Mouse (Mus musculus) midbrain, embryonic 11.5 days (tissue): Measurements from ENCODE around the gene Olfr1154. TPM values are rescaled to one million over a fixed set of nuclear protein-coding genes. Genes with fewer than 3 reads are reported as not detected.

Experiments
- ATAC-seq: fragments of 200-750 bp; cut with Nextera tagmentation; 2 replicates; pipeline ENCODE4 v1.8.0; 2017; ENCODE audit warnings: moderate TSS enrichment, moderate library complexity; ENCODE audit not compliant: low FRiP score
- DNase-seq: peaks from one replicate; pipeline ENCODE4 v3.0.0; 2015; ENCODE audit warnings: low spot score; ENCODE audit errors: missing footprints
- H3K27ac ChIP-seq: fragments of 300-500 bp; sonication (generic); 2 replicates; pipeline ENCODE4 v1.5.1; 2014; ENCODE audit warnings: low read depth, low read length
- H3K27me3 ChIP-seq: fragments of 300-500 bp; sonication (generic); 2 replicates; pipeline ENCODE4 v1.6.1; 2014; ENCODE audit warnings: mild to moderate bottlenecking, low read length, moderate library complexity, mixed read lengths; ENCODE audit not compliant: control insufficient read depth, insufficient read depth
- H3K36me3 ChIP-seq: fragments of 300-500 bp; sonication (generic); 2 replicates; pipeline ENCODE4 v1.6.1; 2014; ENCODE audit warnings: mild to moderate bottlenecking, low read length, moderate library complexity, mixed read lengths; ENCODE audit not compliant: control insufficient read depth, insufficient read depth
- H3K4me1 ChIP-seq: fragments of 300-500 bp; sonication (generic); 2 replicates; pipeline ENCODE4 v1.6.1; 2014; ENCODE audit warnings: low read length; ENCODE audit not compliant: control insufficient read depth, insufficient read depth
- H3K4me2 ChIP-seq: fragments of 300-500 bp; sonication (generic); 2 replicates; pipeline ENCODE4 v1.6.1; 2014; ENCODE audit warnings: mild to moderate bottlenecking, moderate library complexity
- H3K4me3 ChIP-seq: fragments of 300-500 bp; sonication (generic); 2 replicates; pipeline ENCODE4 v1.5.1; 2014; ENCODE audit warnings: low read depth, low read length
- H3K9ac ChIP-seq: fragments of 300-500 bp; sonication (generic); 2 replicates; pipeline ENCODE4 v1.6.1; 2014; ENCODE audit warnings: low read length
- H3K9me3 ChIP-seq: fragments of 300-500 bp; sonication (generic); 2 replicates; pipeline ENCODE4 v1.6.1; 2016; ENCODE audit warnings: low read length; ENCODE audit not compliant: control insufficient read depth
- WGBS: fragments of 180-500 bp; shearing (Covaris S2); extraction: QIAGEN DNeasy Blood & Tissue Kit; methylation state at CpG from one replicate; pipeline ENCODE4 v1.1.7; 2014; 5-methylcytosine and 5-hydroxymethylcytosine counted together
- polyA plus RNA-seq: library from polyadenylated mRNA; unstranded; fragments of >200 nt; fragmentation: Nextera tagmentation; extraction: Ambion mirVana; gene quantifications from 2 replicates; pipeline ENCODE4 v1.2.1, GENCODE M21; 2014

The Olfr1154 gene
- polyA plus RNA-seq = not detected in 2 replicates

- no peaks in the 10 kb centered on the region for H3K9me3 ChIP-seq
- no peaks in the 10 kb centered on the region for H3K36me3 ChIP-seq
- H3K4me1 ChIP-seq = no peaks in the 10 kb centered on the region
- no peaks in the 10 kb centered on the region for H3K27me3 ChIP-seq
- H3K27ac ChIP-seq = no peak within 1 kb of the TSS
- no peak within 1 kb of the TSS for H3K9ac ChIP-seq
- DNase-seq = no peak
- no peak within 1 kb of the TSS for H3K4me2 ChIP-seq
- ATAC-seq = no peak
- WGBS = 86% methylated on average over 1 of the region's 1 CpGs
- H3K4me3 ChIP-seq = no peak within 1 kb of the TSS
These were observed at the start of gene Olfr1154 for GRCm38 (mm10) chr2:87905066-87905465. Olfr1154 (minus strand) TSS chr2:87905166.

- H3K4me3 ChIP-seq = no peak within 1 kb of the TSS
- no peaks in the 10 kb centered on the region for H3K36me3 ChIP-seq
- no peak within 1 kb of the TSS for H3K4me2 ChIP-seq
- no peaks in the 10 kb centered on the region for H3K9me3 ChIP-seq
- DNase-seq (no peak), ATAC-seq (no peak)
- no peaks in the 10 kb centered on the region for H3K4me1 ChIP-seq
- no peak within 1 kb of the TSS for H3K27ac ChIP-seq
- H3K27me3 ChIP-seq = no peaks in the 10 kb centered on the region
- no peak within 1 kb of the TSS for H3K9ac ChIP-seq
These were observed 48.0 kb upstream of the Olfr1154 start, which contains the start of gene Olfr1156 for GRCm38 (mm10) chr2:87953000-87953399. Olfr1156 (minus strand) TSS chr2:87953100.

- H3K9ac ChIP-seq = no peak within 1 kb of the TSS
- 96% methylated on average over 1 of the region's 1 CpGs for WGBS
- no peaks in the 10 kb centered on the region for H3K27me3 ChIP-seq
- DNase-seq (no peak), ATAC-seq (no peak)
- H3K4me1 ChIP-seq = no peaks in the 10 kb centered on the region
- H3K27ac ChIP-seq = no peak within 1 kb of the TSS
- no peak within 1 kb of the TSS for H3K4me3 ChIP-seq
- no peak within 1 kb of the TSS for H3K4me2 ChIP-seq
- H3K36me3 ChIP-seq = no peaks in the 10 kb centered on the region
- H3K9me3 ChIP-seq = no peaks in the 10 kb centered on the region
These were observed 40.1 kb upstream of the Olfr1154 start, which contains the start of gene Olfr1155 for GRCm38 (mm10) chr2:87945037-87945436. Olfr1155 (minus strand) TSS chr2:87945137.

- H3K4me2 ChIP-seq = no peak within 1 kb of the TSS
- no peak within 1 kb of the TSS for H3K4me3 ChIP-seq
- ATAC-seq (no peak), DNase-seq (no peak)
- H3K27me3 ChIP-seq = no peaks in the 10 kb centered on the region
- no peaks in the 10 kb centered on the region for H3K4me1 ChIP-seq
- 72% methylated on average over 1 of the region's 1 CpGs for WGBS
- H3K9me3 ChIP-seq = no peaks in the 10 kb centered on the region
- H3K9ac ChIP-seq = no peak within 1 kb of the TSS
- no peaks in the 10 kb centered on the region for H3K36me3 ChIP-seq
- H3K27ac ChIP-seq = no peak within 1 kb of the TSS
These were observed 10.3 kb downstream of the Olfr1154 start, which contains the start of gene Olfr1153 for GRCm38 (mm10) chr2:87894662-87895061. Olfr1153 (plus strand) TSS chr2:87894962.

- no peaks in the 10 kb centered on the region for H3K27me3 ChIP-seq
- no peak within 1 kb of the TSS for H3K4me3 ChIP-seq
- no peaks in the 10 kb centered on the region for H3K4me1 ChIP-seq
- no peak within 1 kb of the TSS for H3K27ac ChIP-seq
- no peaks in the 10 kb centered on the region for H3K9me3 ChIP-seq
- ATAC-seq (no peak), DNase-seq (no peak)
- no peak within 1 kb of the TSS for H3K9ac ChIP-seq
- H3K4me2 ChIP-seq = no peak within 1 kb of the TSS
- no peaks in the 10 kb centered on the region for H3K36me3 ChIP-seq
These were observed 38.8 kb downstream of the Olfr1154 start, which contains the start of gene Olfr1152 for GRCm38 (mm10) chr2:87866192-87866591. Olfr1152 (plus strand) TSS chr2:87866492.

- Histone ChIP-seq H3K36me3 (no peaks in the 10 kb centered on the region), H3K4me3 (no peak within 1 kb of the TSS), H3K27me3 (no peaks in the 10 kb centered on the region), H3K9ac (no peak within 1 kb of the TSS), H3K4me2 (no peak within 1 kb of the TSS), H3K9me3 (no peaks in the 10 kb centered on the region), H3K4me1 (no peaks in the 10 kb centered on the region), H3K27ac (no peak within 1 kb of the TSS)
- 90% methylated on average over 1 of the region's 1 CpGs for WGBS
- DNase-seq (no peak), ATAC-seq (no peak)
These were observed 49.4 kb downstream of the Olfr1154 start, which contains the start of gene Olfr1151 for GRCm38 (mm10) chr2:87855562-87855961. Olfr1151 (plus strand) TSS chr2:87855862.

Other genes with a start within 250 kb of the Olfr1154 start
- gene Olfr1134, start 246.7 kb downstream of the Olfr1154 start, polyA plus RNA-seq = not detected in 2 replicates
- gene Olfr1135, start 231.5 kb downstream of the Olfr1154 start, polyA plus RNA-seq = not detected in 2 replicates
- gene Olfr1136, start 211.2 kb downstream of the Olfr1154 start, polyA plus RNA-seq = not detected in 2 replicates
- not detected in 2 replicates for gene Olfr1137, start 192.0 kb downstream of the Olfr1154 start, polyA plus RNA-seq
- not detected in 2 replicates for gene Olfr1138, start 165.2 kb downstream of the Olfr1154 start, polyA plus RNA-seq
- not detected in 2 replicates for gene Olfr1140, start 161.4 kb downstream of the Olfr1154 start, polyA plus RNA-seq
- gene Olfr1141, start 151.2 kb downstream of the Olfr1154 start, polyA plus RNA-seq = not detected in 2 replicates
- gene Olfr152, start 125.7 kb downstream of the Olfr1154 start, polyA plus RNA-seq = not detected in 2 replicates
- not detected in 2 replicates for gene Olfr1143, start 104.6 kb downstream of the Olfr1154 start, polyA plus RNA-seq
- gene Olfr1145, start 95.3 kb downstream of the Olfr1154 start, polyA plus RNA-seq = not detected in 2 replicates
- gene Olfr1148, start 74.6 kb downstream of the Olfr1154 start, polyA plus RNA-seq = not detected in 2 replicates
- gene Olfr1150-ps1, start 61.2 kb downstream of the Olfr1154 start, polyA plus RNA-seq = not detected in 2 replicates
- not detected in 2 replicates for gene Olfr1151, start 49.3 kb downstream of the Olfr1154 start, polyA plus RNA-seq
- gene Olfr1152, start 38.7 kb downstream of the Olfr1154 start, polyA plus RNA-seq = 0.01 TPM in 1 of 2 replicates, not detected in the other
- not detected in 2 replicates for gene Olfr1153, start 10.2 kb downstream of the Olfr1154 start, polyA plus RNA-seq
- gene Olfr1155, start 40.0 kb upstream of the Olfr1154 start, polyA plus RNA-seq = not detected in 2 replicates
- not detected in 2 replicates for gene Olfr1156, start 47.9 kb upstream of the Olfr1154 start, polyA plus RNA-seq
- not detected in 2 replicates for gene Olfr1157, start 63.1 kb upstream of the Olfr1154 start, polyA plus RNA-seq
- not detected in 2 replicates for gene Olfr74, start 69.5 kb upstream of the Olfr1154 start, polyA plus RNA-seq
- not detected in 2 replicates for gene Olfr1158, start 84.9 kb upstream of the Olfr1154 start, polyA plus RNA-seq
- not detected in 2 replicates for gene Olfr1160, start 103.1 kb upstream of the Olfr1154 start, polyA plus RNA-seq
- not detected in 2 replicates for gene Olfr1161, start 117.6 kb upstream of the Olfr1154 start, polyA plus RNA-seq
- not detected in 2 replicates for gene Olfr73, start 132.5 kb upstream of the Olfr1154 start, polyA plus RNA-seq
- not detected in 2 replicates for gene Olfr1162, start 146.0 kb upstream of the Olfr1154 start, polyA plus RNA-seq
- gene Olfr1163, start 166.7 kb upstream of the Olfr1154 start, polyA plus RNA-seq = not detected in 2 replicates
- gene Olfr1164, start 188.8 kb upstream of the Olfr1154 start, polyA plus RNA-seq = not detected in 2 replicates
- gene Olfr1166, start 223.1 kb upstream of the Olfr1154 start, polyA plus RNA-seq = not detected in 2 replicates